Mouse (Mus musculus) liver, postnatal 0 days (tissue): ENCODE measurements at regions not wholly inside any gene's neighbourhood (a gene's known extent, or its start where the extent isn't known, plus 50 kb on each side); places are given as distances from the start of the nearest gene placed in this dataset.

ENCODE experiments used
- ATAC-seq: fragments of 200-750 bp; cut with Nextera tagmentation; 2 replicates; pipeline ENCODE4 v1.8.0; 2017; ENCODE audit warnings: mild to moderate bottlenecking, moderate library complexity
- DNase-seq: peaks from one replicate; pipeline ENCODE4 v3.0.0-alpha.2; 2016
- H3K27ac ChIP-seq: fragments of 300-500 bp; sonication (generic); 2 replicates; pipeline ENCODE4 v1.5.1; 2014; ENCODE audit warnings: antibody characterized with exemption, moderate library complexity, mild to moderate bottlenecking, low read depth
- H3K27me3 ChIP-seq: fragments of 300-500 bp; sonication (generic); 2 replicates; pipeline ENCODE4 v1.6.1; 2014; ENCODE audit warnings: low read length, control low read depth, mixed read lengths; ENCODE audit not compliant: insufficient read depth
- H3K36me3 ChIP-seq: fragments of 300-500 bp; sonication (generic); replicated peaks from 2 replicates; pipeline ENCODE4 v1.6.1; 2014; ENCODE audit warnings: mild to moderate bottlenecking, control low read depth, low read length, moderate library complexity, mixed read lengths; ENCODE audit not compliant: insufficient read depth
- H3K4me1 ChIP-seq: fragments of 300-500 bp; sonication (generic); 2 replicates; pipeline ENCODE4 v1.6.1; 2014; ENCODE audit warnings: antibody characterized with exemption, mild to moderate bottlenecking, control low read depth; ENCODE audit not compliant: insufficient read depth
- H3K4me2 ChIP-seq: fragments of 300-500 bp; sonication (generic); 2 replicates; pipeline ENCODE4 v1.6.1; 2014; ENCODE audit warnings: low read depth, mild to moderate bottlenecking, low read length, moderate library complexity, mixed read lengths
- H3K4me3 ChIP-seq: fragments of 300-500 bp; sonication (generic); 2 replicates; pipeline ENCODE4 v1.5.1; 2014; ENCODE audit warnings: low read depth, low read length
- H3K9ac ChIP-seq: fragments of 300-500 bp; sonication (generic); replicated peaks from 2 replicates; pipeline ENCODE4 v1.6.1; 2014; ENCODE audit warnings: mild to moderate bottlenecking, moderate library complexity
- H3K9me3 ChIP-seq: fragments of 300-500 bp; sonication (generic); 2 replicates; pipeline ENCODE4 v1.6.1; 2016; ENCODE audit warnings: mild to moderate bottlenecking, control low read depth, low read length, mixed read lengths
- CTCF ChIP-seq: sonication (generic); IDR thresholded peaks from 2 replicates; pipeline ENCODE4 v1.5.1; 2016; ENCODE audit warnings: antibody characterized with exemption, low read depth
- EP300 ChIP-seq: IDR thresholded peaks from 2 replicates; pipeline ENCODE4 v1.6.1; 2016; ENCODE audit warnings: antibody characterized with exemption, low read depth, mild to moderate bottlenecking
- WGBS: fragments of 180-500 bp; shearing (Covaris S2); extraction: QIAGEN DNeasy Blood & Tissue Kit; methylation state at CpG from one replicate; pipeline ENCODE4 v1.1.7; 2014; ENCODE audit not compliant: insufficient replicate concordance; 5-methylcytosine and 5-hydroxymethylcytosine counted together

DNA sequence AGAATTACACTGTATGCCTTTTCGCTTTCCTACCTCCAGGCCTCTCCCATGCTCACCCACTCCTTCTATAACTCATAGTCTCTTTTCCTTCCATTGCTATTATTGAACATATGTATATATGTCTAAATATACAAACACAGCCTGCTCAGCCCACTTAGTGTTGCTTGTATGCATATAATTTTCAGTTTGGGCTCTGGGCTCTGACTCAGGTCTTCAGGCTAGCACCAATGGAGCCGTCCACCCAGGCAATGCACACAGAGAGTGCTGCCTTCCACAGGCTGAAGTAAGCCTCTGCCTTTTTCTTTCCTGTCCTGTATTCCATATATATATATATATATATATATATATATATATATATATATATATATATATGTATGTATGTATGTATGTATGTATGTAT is 162.8 kb upstream of the Bmp4 start:
- no peaks in the 10 kb centered on the region for H3K4me1 ChIP-seq
- no peak overlapping the region for H3K9ac ChIP-seq
- ATAC-seq (no peak), DNase-seq (no peak)
- H3K4me3 ChIP-seq = no peak overlapping the region
- H3K4me2 ChIP-seq = no peak overlapping the region
- no peaks in the 10 kb centered on the region for H3K9me3 ChIP-seq
- WGBS = 91% methylated on average over 2 of the region's 2 CpGs
- no peaks in the 10 kb centered on the region for H3K27me3 ChIP-seq
- no peaks in the 10 kb centered on the region for H3K36me3 ChIP-seq
- no peak overlapping the region for H3K27ac ChIP-seq
- no peak for TF ChIP-seq EP300
- no peak for TF ChIP-seq CTCF

DNA sequence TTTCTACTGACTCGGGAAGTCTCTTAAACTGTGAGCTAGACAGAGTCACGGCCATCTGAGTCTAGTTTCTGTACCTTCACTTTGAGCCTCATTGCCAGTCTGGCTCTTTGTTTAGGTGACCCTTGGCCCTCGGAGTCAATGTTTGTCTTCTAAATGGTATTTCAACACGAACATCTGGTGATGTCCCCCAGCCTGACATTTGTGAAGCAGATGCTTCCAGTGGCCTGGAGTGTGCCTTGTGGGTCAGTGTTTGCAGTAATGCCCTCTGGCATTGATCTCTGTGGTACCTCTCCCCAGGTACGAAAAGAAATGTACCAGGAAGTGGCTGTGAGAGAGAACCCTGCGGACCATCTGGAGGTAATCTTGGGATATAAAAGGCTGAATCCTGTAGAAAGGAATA is 155.7 kb upstream of the Bmp4 start:
- Histone ChIP-seq H3K4me1 (no peaks in the 10 kb centered on the region), H3K9me3 (no peaks in the 10 kb centered on the region), H3K4me2 (0 out of 2 replicates have a peak overlapping the region, but pooled peaks have one; percentile 11), H3K9ac (no peak overlapping the region), H3K36me3 (no peaks in the 10 kb centered on the region), H3K27me3 (no peaks in the 10 kb centered on the region), H3K27ac (peak overlapping the region; percentile 68), H3K4me3 (no peak overlapping the region)
- no peak for TF ChIP-seq CTCF
- peak; percentile 39 for DNase-seq
- peak; percentile 97 for ATAC-seq
- 61% methylated on average over 6 of the region's 6 CpGs for WGBS

- Histone ChIP-seq H3K36me3 (no peaks in the 10 kb centered on the region), H3K27me3 (no peaks in the 10 kb centered on the region), H3K9me3 (peaks cover 6% of the 10 kb centered on the region; the same call in 1 of the 2 replicates), H3K4me3 (no peak overlapping the region), H3K9ac (no peak overlapping the region), H3K4me1 (0 out of 2 replicates have a peak, but pooled peaks cover under 1% of the 10 kb centered on the region), H3K27ac (peak overlapping the region; percentile 58), H3K4me2 (no peak overlapping the region)
- peak; percentile 95 for ATAC-seq
- DNase-seq = peak; percentile 70
- TF ChIP-seq CTCF (peak; percentile 82), EP300 (peak; percentile 100)
- 57% methylated on average over 6 of the region's 6 CpGs for WGBS
Measured at GRCm38 (mm10) chr14:46539466-46540187, 149.2 kb upstream of the Bmp4 start.

DNA sequence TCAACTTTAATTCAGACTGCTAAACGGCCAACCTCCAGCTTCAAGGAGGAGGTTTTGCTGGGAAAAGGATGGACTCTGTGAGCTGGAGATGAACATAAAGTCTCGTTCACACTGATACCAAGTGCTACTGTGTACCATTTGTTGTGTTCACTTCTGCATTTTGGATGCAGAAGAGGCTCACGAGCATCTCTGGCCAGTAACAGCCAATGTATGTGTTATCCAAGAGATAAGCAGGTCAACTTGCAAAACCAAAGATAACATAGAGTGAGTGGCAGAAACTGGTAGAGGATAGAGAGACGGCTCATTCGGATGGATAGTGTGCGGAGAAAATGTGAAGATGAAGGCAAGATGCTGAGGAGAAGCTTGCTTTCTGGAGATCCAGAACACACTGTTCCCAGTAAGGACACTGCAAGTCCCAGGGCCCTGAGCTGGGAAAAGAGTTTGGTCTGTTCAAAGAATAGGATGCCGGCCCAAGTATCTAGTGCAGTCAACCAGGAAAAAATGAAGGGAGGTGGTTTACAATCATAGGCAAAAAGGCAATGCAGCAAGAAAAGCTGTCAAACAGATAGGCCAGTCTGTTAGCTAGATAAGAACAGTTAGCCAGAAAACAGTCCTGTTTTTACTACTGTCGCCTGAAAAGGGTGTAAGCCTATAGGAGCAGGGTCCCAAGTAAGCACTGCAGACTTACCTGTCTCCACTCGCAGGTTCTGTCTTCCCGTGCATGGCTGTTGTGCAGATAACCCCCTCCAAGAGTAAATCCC is 145.7 kb upstream of the Bmp4 start:
- Histone ChIP-seq H3K9me3 (peaks cover 6% of the 10 kb centered on the region; the same call in 1 of the 2 replicates), H3K9ac (no peak overlapping the region), H3K4me3 (no peak overlapping the region), H3K4me1 (0 out of 2 replicates have a peak, but pooled peaks cover 6% of the 10 kb centered on the region), H3K4me2 (peak overlapping the region; percentile 57), H3K27ac (peak overlapping the region; percentile 84), H3K27me3 (no peaks in the 10 kb centered on the region), H3K36me3 (no peaks in the 10 kb centered on the region)
- ATAC-seq (peak; percentile 60), DNase-seq (no peak)
- TF ChIP-seq EP300 (peak; percentile 95), CTCF (no peak)
- 51% methylated on average over 10 of the region's 10 CpGs for WGBS

- Histone ChIP-seq H3K36me3 (no peaks in the 10 kb centered on the region), H3K27ac (no peak overlapping the region), H3K4me3 (no peak overlapping the region), H3K4me2 (no peak overlapping the region), H3K9ac (no peak overlapping the region), H3K9me3 (no peaks in the 10 kb centered on the region), H3K4me1 (0 out of 2 replicates have a peak, but pooled peaks cover 6% of the 10 kb centered on the region), H3K27me3 (no peaks in the 10 kb centered on the region)
- TF ChIP-seq EP300 (no peak), CTCF (no peak)
- 53% methylated on average over 1 of the region's 1 CpGs for WGBS
- ATAC-seq (no peak), DNase-seq (no peak)
Measured at GRCm38 (mm10) chr14:46532697-46533096, 142.2 kb upstream of the Bmp4 start.

DNA sequence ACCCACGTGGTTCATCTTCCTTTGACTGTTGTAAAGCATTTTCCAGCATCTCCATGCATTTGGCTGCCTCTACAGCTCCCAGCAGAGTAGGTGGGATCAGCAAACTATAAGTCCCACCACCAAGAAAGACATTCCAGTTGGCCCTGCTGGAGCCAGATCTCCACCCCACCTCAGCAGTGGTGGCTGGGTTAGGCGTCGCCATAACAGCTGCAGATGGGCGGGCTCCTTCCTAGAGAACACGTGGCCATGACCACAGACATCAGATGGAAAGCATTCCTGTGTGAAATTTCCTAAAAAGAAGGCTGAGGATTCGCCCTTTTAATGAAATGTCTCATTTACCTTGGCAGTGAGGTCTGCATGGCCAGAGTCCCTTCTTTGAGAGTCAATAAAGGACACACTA is 140.0 kb upstream of the Bmp4 start:
- DNase-seq (no peak), ATAC-seq (no peak)
- Histone ChIP-seq H3K27ac (no peak overlapping the region), H3K4me1 (0 out of 2 replicates have a peak, but pooled peaks cover 6% of the 10 kb centered on the region), H3K4me2 (no peak overlapping the region), H3K9me3 (no peaks in the 10 kb centered on the region), H3K4me3 (no peak overlapping the region), H3K36me3 (no peaks in the 10 kb centered on the region), H3K9ac (no peak overlapping the region), H3K27me3 (no peaks in the 10 kb centered on the region)
- 69% methylated on average over 6 of the region's 6 CpGs for WGBS
- TF ChIP-seq EP300 (no peak), CTCF (no peak)
